Mouse (Mus musculus) forebrain, embryonic 10.5 days (tissue): ENCODE measurements around the gene Qrich2. TPM values are rescaled to one million over a fixed set of nuclear protein-coding genes. Genes with fewer than 3 reads are reported as not detected.
"Not testable (repeated sequence)": the region's sequence is repeated elsewhere in the genome, so short reads cannot be mapped to it uniquely, and the experiment has no call there.

Source experiments
- DNase-seq: peaks from one replicate; pipeline ENCODE4 v3.0.0-alpha.2; 2017; ENCODE audit warnings: low spot score; ENCODE audit errors: extremely low spot score
- H3K27ac ChIP-seq: fragments of 300-500 bp; sonication (generic); 2 replicates; pipeline ENCODE4 v1.5.1; 2016; ENCODE audit warnings: mild to moderate bottlenecking
- H3K27me3 ChIP-seq: fragments of 300-500 bp; sonication (generic); 2 replicates; pipeline ENCODE4 v1.6.1; 2016; ENCODE audit warnings: mild to moderate bottlenecking; ENCODE audit not compliant: poor library complexity, severe bottlenecking
- H3K36me3 ChIP-seq: fragments of 300-500 bp; sonication (generic); replicated peaks from 2 replicates; pipeline ENCODE4 v1.6.1; 2016; ENCODE audit warnings: mild to moderate bottlenecking, moderate library complexity
- H3K4me1 ChIP-seq: fragments of 300-500 bp; sonication (generic); 2 replicates; pipeline ENCODE4 v1.6.1; 2016
- H3K4me3 ChIP-seq: fragments of 300-500 bp; sonication (generic); 2 replicates; pipeline ENCODE4 v1.5.1; 2016; ENCODE audit warnings: mild to moderate bottlenecking, moderate library complexity
- H3K9me3 ChIP-seq: fragments of 300-500 bp; sonication (generic); 2 replicates; pipeline ENCODE4 v1.6.1; 2016; ENCODE audit warnings: mild to moderate bottlenecking, moderate library complexity
- WGBS: fragments of 180-500 bp; shearing (Covaris S2); methylation state at CpG from one replicate; pipeline ENCODE4 v1.1.7; 2016; 5-methylcytosine and 5-hydroxymethylcytosine counted together
- polyA plus RNA-seq: library from polyadenylated mRNA; unstranded; fragments of >200 nt; fragmentation: Nextera tagmentation; extraction: Ambion mirVana; gene quantifications from 2 replicates; pipeline ENCODE4 v1.2.1, GENCODE M21; 2016

Qrich2 gene
- polyA plus RNA-seq, 1 experiment from 2014 or later, result 0.24 TPM

DNA sequence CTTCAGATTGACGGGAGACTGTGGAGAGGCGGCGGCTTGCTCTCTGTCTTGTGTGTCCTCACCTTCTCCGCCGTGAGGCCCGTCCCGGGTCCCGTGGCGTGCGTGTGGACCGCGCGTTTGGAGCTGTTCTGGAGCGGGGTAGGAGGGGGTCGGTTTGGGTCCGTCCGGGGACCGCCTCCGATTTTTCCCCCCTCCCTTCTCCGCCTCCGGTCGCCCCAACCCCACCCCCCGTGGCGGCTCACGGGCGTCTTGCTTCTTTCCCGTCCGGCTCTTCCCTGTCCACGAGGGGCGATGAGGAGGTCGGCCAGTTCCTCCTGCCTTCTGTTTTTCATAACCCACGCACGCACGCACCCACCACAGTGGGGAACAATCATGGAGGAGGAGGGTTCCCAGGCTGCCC is 32.6 kb upstream of the Qrich2 start:
- WGBS, result 32% methylated on average over 34 of the region's 34 CpGs
- Histone ChIP-seq H3K9me3 (0 out of 2 replicates have a peak, but pooled peaks cover 2% of the 10 kb centered on the region), H3K36me3 (no peaks in the 10 kb centered on the region), H3K27ac (0 out of 2 replicates have a peak overlapping the region, but pooled peaks have one; percentile 5), H3K4me1 (peaks cover 12% of the 10 kb centered on the region), H3K4me3 (peak overlapping the region; percentile 37), H3K27me3 (no peaks in the 10 kb centered on the region)
- DNase-seq, result no peak

DNA sequence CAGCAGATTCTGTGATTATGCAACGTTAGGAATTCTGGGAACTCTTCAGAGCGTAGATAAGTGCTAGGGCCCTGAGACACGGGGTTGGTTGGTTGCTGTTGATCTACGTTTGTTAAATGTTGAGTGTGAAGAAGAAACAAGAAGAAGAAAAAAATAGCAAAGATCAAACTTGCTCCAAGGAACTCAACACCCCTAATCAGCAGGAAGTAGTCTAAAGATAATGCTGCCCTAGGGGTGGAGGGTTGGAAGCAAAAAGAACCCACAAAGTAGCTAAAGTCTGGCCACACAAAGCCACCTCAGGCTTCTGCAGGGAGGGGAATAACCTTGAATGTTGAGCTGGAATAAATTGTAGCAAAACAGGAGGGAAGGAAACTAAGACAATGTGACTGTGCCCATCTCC is 31.3 kb upstream of the Qrich2 start:
- H3K4me1 ChIP-seq, result peaks cover 12% of the 10 kb centered on the region
- H3K27ac ChIP-seq, result no peak overlapping the region
- no peaks in the 10 kb centered on the region for H3K27me3 ChIP-seq
- DNase-seq, result no peak
- 0 out of 2 replicates have a peak, but pooled peaks cover 1% of the 10 kb centered on the region for H3K9me3 ChIP-seq
- 92% methylated on average over 4 of the region's 4 CpGs for WGBS
- no peaks in the 10 kb centered on the region for H3K36me3 ChIP-seq
- H3K4me3 ChIP-seq, result no peak overlapping the region

DNA sequence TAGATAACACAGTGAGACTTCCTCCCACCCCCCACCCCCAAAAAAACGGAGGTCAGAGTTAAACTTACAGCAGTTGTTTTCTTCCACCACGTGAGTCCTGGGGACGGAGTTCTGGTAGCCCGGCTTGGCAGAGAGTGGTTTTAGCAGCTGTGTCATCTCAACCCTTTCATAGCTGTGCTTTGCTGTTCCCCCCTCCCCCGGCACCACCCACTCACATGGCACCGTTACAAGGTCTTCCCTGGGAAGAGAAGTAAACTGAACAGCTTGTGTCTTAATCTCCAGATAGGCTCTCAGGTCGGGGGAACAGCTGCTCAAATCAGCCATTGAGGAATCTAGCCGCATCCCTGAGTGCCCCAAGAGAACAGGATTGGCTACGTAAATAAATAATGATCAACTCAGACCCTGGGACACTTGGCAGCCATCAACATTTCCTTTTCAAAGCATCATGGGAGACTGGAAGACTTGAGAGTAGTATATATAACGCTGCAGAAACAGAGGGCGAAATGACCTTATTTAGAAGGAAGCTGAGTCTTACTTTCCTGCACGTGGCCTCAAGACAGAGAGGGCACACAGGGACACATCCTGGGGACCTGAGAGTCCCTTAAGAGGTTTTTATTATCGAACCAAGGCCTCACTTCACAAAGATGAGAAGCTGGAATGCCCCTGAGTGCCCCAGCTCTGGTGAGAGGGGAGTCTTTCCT is 28.6 kb upstream of the Qrich2 start:
- Histone ChIP-seq H3K36me3 (no peaks in the 10 kb centered on the region), H3K27me3 (no peaks in the 10 kb centered on the region), H3K4me3 (no peak overlapping the region), H3K27ac (0 out of 2 replicates have a peak overlapping the region, but pooled peaks have one; percentile 48), H3K9me3 (no peaks in the 10 kb centered on the region), H3K4me1 (peaks cover 23% of the 10 kb centered on the region)
- WGBS, result 77% methylated on average over 13 of the region's 13 CpGs
- DNase-seq, result no peak

DNA sequence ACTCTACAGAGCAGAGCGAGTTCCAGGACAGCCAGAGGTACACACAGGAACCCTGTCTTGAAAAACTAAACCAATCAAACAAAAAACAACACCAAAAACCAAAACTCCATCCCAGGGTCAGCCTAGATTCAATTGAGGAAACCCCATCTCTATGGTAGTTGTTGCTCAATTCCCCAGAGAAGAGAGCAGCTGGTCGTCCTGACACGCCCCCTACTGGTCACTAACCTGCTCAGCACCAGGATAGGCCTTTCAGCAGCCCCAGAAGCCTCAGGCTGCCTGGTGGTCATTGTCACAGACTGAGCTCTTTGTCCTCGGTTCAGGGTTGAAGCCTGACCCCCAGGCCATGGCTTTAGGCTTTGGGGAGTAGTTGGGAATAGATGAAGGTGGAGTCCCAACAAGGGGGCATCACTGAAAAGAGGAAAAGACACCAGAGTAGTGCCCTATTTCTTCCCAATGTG is 27.8 kb upstream of the Qrich2 start, which contains the start of gene Prpsap1:
Gene Prpsap1, minus strand, starts transcription at position 408 of the 458 bp plus-strand sequence.
- Histone ChIP-seq H3K4me3 (no peak within 1 kb of the TSS), H3K4me1 (peaks cover 30% of the 10 kb centered on the region), H3K27me3 (no peaks in the 10 kb centered on the region), H3K36me3 (no peaks in the 10 kb centered on the region), H3K27ac (peak within 1 kb of the TSS; percentile 48; the same call in 1 of the 2 replicates), H3K9me3 (no peaks in the 10 kb centered on the region)
- 21% methylated on average over 4 of the region's 4 CpGs for WGBS
- peak; percentile 65 for DNase-seq

DNA sequence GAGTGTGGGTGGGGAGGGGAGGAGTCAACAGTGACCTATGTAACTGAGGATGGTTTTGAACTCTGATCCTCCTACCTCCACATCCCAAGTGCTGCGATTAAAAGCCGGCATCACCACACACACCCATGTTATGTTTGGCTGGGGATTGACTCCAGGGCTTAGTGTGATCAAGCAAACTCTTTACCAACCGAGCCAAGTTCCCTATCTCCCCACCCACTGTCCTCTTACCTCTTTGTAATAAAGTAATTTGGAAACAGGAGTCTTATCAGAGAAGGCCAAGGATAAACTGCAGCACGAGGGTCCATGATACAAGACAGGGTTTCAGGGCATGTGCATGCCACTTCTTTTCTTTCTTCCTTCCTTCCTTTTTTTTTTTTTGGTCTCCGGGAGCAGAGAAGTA is 27.1 kb upstream of the Qrich2 start:
- no peak overlapping the region for H3K27ac ChIP-seq
- peaks cover 6% of the 10 kb centered on the region for H3K36me3 ChIP-seq
- WGBS, result 93% methylated on average over 5 of the region's 5 CpGs
- H3K9me3 ChIP-seq, result peaks cover 3% of the 10 kb centered on the region; the same call in 1 of the 2 replicates
- DNase-seq, result no peak
- no peaks in the 10 kb centered on the region for H3K27me3 ChIP-seq
- H3K4me1 ChIP-seq, result peaks cover 28% of the 10 kb centered on the region
- H3K4me3 ChIP-seq, result no peak overlapping the region

- WGBS, result 100% methylated on average over 1 of the region's 1 CpGs
- H3K9me3 ChIP-seq, H3K27me3 ChIP-seq, H3K27ac ChIP-seq, H3K4me3 ChIP-seq, DNase-seq: not testable (repeated sequence)
- H3K4me1 ChIP-seq, result peaks cover 28% of the 10 kb centered on the region
- H3K36me3 ChIP-seq, result peaks cover 13% of the 10 kb centered on the region
These were observed 26.5 kb upstream of the Qrich2 start for GRCm38 (mm10) chr11:116492507-116492906.

DNA sequence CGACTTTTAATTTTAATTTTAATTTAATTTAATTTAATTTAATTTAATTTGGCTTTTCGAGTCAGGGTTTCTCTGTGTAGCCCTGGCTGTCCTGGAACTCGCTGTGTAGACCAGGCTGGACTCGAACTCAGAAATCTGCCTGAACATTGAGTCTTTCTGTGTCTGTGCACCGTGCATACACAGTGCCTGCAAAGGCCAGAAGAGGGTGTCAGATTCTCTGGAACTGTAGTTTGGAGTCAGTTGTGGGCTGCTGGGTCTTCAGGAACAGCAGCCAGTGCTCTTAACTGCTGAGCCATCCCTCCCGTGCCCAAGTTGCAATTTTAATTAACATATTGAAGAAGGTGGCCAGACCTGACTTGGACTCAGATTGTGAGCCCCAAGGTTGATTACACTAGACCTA is 25.3 kb upstream of the Qrich2 start:
- Histone ChIP-seq H3K27me3 (no peaks in the 10 kb centered on the region), H3K36me3 (peaks cover 24% of the 10 kb centered on the region), H3K9me3 (peaks cover 3% of the 10 kb centered on the region; the same call in 1 of the 2 replicates), H3K4me1 (peaks cover 28% of the 10 kb centered on the region), H3K27ac (no peak overlapping the region), H3K4me3 (peak overlapping the region; percentile 93; the same call in 1 of the 2 replicates)
- DNase-seq, result no peak
- 71% methylated on average over 6 of the region's 6 CpGs for WGBS

DNA sequence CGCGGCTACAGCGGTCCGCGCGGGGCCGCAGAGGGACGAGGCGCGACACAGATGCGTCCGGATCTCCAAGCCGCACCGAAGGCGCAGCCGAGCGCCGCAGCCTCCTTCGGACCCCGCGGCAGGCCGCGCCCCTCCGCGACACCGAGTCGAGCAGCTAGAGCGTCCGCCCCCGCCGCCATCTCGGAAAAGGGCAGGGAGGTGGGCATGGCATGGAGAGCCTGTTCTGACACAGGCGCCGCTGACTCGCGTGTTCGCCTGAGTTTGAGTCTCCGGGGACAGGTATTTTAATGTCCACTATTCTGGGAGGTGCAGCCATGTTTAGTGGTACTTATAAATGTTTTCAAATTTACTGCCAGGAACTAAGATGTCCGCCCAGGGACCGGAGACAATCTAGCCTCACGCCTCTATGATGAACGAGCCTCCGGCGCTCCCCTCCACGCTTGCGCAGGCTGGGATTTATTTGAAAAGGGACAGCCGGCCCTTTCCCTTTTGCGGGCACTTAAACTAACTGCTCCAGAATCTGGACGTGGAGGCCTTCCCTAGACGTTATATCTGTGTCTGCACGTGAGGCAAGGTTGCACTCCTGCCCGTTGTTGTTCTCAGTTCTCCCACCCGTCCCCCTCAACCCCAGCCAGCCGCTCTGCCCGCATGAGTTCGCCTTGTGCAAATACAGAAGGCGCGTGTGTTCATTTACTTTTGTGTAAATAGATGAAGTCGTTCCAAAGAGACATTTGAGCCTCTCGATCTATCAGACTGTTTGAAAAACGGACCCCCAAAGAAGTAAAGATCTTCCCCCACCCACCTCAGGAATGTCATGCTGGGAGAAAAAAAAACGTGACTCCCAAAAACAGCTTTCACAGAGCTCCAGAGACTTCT is 24.4 kb upstream of the Qrich2 start:
- peak; percentile 91 for DNase-seq
- Histone ChIP-seq H3K9me3 (peaks cover 3% of the 10 kb centered on the region; the same call in 1 of the 2 replicates), H3K4me3 (peak overlapping the region; percentile 93), H3K27me3 (no peaks in the 10 kb centered on the region), H3K4me1 (peaks cover 28% of the 10 kb centered on the region), H3K36me3 (peaks cover 33% of the 10 kb centered on the region), H3K27ac (peak overlapping the region; percentile 97)
- under 1% methylated on average over 62 of the region's 62 CpGs for WGBS

GRCm38 (mm10) chr11:116489771-116490231 is 23.8 kb upstream of the Qrich2 start:
- DNase-seq, result peak; percentile 72
- Histone ChIP-seq H3K9me3 (peaks cover 3% of the 10 kb centered on the region; the same call in 1 of the 2 replicates), H3K36me3 (peaks cover 40% of the 10 kb centered on the region), H3K4me1 (peaks cover 28% of the 10 kb centered on the region), H3K27me3 (no peaks in the 10 kb centered on the region), H3K4me3 (peak overlapping the region; percentile 93), H3K27ac (peak overlapping the region; percentile 97)
- WGBS, result 0% methylated on average over 39 of the region's 39 CpGs

DNA sequence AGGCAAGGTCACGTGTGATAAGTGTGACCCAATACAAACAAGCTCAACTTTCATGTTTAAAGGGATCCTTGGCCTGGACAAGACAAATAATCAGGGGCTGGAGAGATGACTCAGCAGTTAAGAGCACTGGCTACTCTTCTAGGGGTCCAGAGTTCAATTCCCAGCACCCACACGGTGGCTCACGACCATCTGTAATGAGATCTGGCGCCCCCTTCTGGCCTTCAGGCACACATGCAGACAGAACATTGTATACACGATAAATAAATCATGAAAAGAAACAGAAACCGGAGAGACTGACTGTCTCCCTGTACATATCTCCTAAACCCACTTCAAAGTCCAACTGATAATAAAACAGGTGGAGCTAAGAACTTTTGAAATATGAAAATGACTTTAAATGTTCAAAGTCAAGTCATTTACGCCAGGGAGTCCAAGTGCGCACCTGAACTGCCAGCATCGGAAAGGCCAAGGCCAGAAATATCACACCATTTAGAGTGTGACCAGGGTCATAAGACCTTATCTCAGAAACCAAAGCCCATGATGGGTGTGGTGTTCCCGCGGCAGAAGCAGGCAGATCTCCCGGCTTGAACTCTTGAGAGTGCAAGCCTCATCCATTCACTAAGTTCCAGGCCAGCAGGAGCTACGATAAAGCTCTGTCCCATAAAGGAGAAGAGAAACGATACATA is 22.8 kb upstream of the Qrich2 start:
- Histone ChIP-seq H3K9me3 (peaks cover 3% of the 10 kb centered on the region; the same call in 1 of the 2 replicates), H3K4me3 (peak overlapping the region; percentile 93), H3K27me3 (no peaks in the 10 kb centered on the region), H3K4me1 (peaks cover 21% of the 10 kb centered on the region), H3K36me3 (peaks cover 50% of the 10 kb centered on the region), H3K27ac (peak overlapping the region; percentile 97; the same call in 1 of the 2 replicates)
- 81% methylated on average over 14 of the region's 14 CpGs for WGBS
- no peak for DNase-seq

- H3K9me3 ChIP-seq, result peaks cover 3% of the 10 kb centered on the region; the same call in 1 of the 2 replicates
- no peak for DNase-seq
- H3K4me3 ChIP-seq, result 0 out of 2 replicates have a peak overlapping the region, but pooled peaks have one; percentile 93
- peaks cover 21% of the 10 kb centered on the region for H3K4me1 ChIP-seq
- peaks cover 56% of the 10 kb centered on the region for H3K36me3 ChIP-seq
- H3K27me3 ChIP-seq, result no peaks in the 10 kb centered on the region
- no peak overlapping the region for H3K27ac ChIP-seq
These were observed 22.2 kb upstream of the Qrich2 start for GRCm38 (mm10) chr11:116488207-116488606.

DNA sequence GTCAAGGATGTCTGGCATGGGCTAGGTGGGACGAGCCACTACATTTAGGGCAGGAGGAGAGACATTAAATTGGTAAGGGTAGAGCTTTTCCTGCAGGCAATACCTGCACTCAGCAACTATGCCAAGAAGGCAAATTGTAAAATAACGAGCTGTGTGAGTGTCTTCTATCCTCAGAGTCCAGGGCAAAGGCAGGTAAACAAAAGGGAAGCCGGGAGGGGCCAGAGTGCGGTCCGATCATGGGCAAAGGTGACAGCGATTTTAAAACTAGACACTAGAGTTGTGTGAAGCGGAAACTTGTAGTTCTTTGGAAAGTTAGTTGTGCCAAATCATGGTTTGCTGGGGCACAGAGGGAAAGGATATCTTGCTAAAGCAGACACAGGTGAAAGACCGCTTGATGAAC is 18.2 kb upstream of the Qrich2 start:
- Histone ChIP-seq H3K4me3 (no peak overlapping the region), H3K27ac (no peak overlapping the region), H3K4me1 (peaks cover 15% of the 10 kb centered on the region), H3K27me3 (no peaks in the 10 kb centered on the region), H3K9me3 (peaks cover 3% of the 10 kb centered on the region; the same call in 1 of the 2 replicates), H3K36me3 (peaks cover 95% of the 10 kb centered on the region)
- DNase-seq, result no peak
- 94% methylated on average over 8 of the region's 8 CpGs for WGBS
